Mouse (Mus musculus): Measurements from ENCODE around the gene Plppr2.
A peak's percentile ranks its signal among the peaks of the same experiment; 100 is the strongest.

DNA sequence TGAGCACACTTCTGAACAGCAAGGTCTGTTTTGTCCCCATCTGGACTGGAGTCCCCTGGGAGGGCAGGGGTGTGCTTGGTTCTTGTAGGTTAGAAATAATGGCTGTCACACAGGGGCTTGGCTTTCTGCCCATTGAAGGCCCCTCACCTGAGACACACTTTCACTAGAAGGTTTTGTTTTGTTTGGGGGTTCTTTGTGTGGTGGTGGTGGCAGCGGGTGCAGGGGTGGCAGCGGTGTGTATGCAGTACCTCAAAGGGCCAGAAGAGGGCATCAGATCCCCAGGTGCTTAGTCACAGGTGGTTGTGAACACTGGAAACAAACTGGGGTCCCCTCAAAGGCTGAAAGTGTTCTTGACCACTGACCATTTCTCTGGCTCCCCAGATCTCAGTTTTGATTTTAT, 41.1 kb downstream of the Plppr2 start:
- TF ChIP-seq ZC3H11A (IDR thresholded peaks at IDR 0.05; ENCODE audit: borderline replicate concordance, low read depth, low read length) (peak; percentile 67; the same call in 1 of the 2 replicates), CHD2 (IDR thresholded peaks at IDR 0.05; ENCODE audit: low read depth, low read length) (no peak)

Measured in ES-E14 (cell line).